Comparison of ENCODE assay signal across 8 mouse cellular contexts in the genomic region with DNA sequence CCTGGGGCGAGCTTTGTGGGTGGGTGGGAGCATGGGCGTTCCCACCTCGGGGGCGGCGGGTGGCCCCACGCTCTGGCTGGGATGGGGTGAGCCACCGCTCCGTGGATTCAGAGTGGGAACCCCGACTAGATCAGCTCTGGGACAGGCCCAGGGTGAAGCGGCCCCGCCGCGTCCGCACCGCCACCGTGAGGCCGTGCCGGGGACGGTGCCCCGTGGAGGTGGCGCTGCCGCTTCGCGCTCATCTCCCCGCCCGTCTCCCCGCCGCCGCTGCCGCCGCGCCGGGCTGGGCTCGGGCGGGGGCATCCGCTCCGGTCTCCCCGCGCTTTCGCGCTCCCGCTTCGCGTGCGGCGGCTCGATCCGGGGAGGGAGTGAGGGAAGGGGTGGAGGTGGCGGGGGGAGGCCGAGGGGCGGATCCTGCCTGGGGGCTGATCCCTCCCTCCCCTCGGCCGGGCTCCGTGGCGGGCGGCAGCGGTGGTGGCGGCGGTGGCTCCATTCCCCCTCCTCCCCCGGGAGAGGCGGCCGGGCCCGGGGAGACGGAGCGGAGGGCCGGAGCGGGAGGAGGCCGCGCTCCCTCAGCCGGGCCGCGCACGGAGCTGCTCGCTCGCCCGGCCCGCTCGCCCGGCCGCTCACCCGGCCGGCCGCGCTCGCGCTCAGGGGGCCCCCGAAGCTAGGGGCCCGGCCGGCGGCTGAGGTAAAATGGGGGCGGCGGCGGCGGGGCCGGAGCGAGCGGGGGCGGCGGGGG. TPM values are rescaled to one million over a fixed set of nuclear protein-coding genes. Genes with fewer than 3 reads are reported as not detected.
DNase-seq lines count a peak whose midpoint lies in the region; ATAC-seq and TF ChIP-seq lines count a peak whose summit lies in the region.

TSS of gene Brpf3 (plus strand) at position 420 of the 742 bp plus-strand sequence.

- H3K4me3 ChIP-seq in lung, embryonic 15.5 days: peak within 1 kb of the TSS; percentile 89
- peak within 1 kb of the TSS; percentile 97 for H3K4me3 ChIP-seq in olfactory bulb, adult 2 months (ENCODE audit: insufficient read depth, low read depth, low read length)
- H3K4me3 ChIP-seq in thymus, adult 2 months (ENCODE audit: control insufficient read depth, insufficient read depth, low read length): peak within 1 kb of the TSS; percentile 59

- TF ChIP-seq CTCF in olfactory bulb, adult 2 months (IDR thresholded peaks at IDR 0.05; ENCODE audit: insufficient read depth, low read depth, low read length): no peak; the same call in 1 of the 2 replicates
- TF ChIP-seq CTCF in thymus, adult 2 months (IDR thresholded peaks at IDR 0.05; ENCODE audit: borderline replicate concordance, control insufficient read depth, extremely low read depth, insufficient read depth, low read length, poor library complexity): no peak

- H3K9me3 ChIP-seq in lung, embryonic 15.5 days: no peaks in the 10 kb centered on the region

- peak; percentile 65; the same call in 1 of the 2 replicates for TF ChIP-seq POLR2A in olfactory bulb, adult 2 months (IDR thresholded peaks at IDR 0.05; ENCODE audit: insufficient read depth, low read depth, low read length)
- peak; percentile 73 for TF ChIP-seq POLR2A in thymus, adult 2 months (IDR thresholded peaks at IDR 0.05; ENCODE audit: control insufficient read depth, extremely low read depth, insufficient read depth, low read length, poor library complexity)

- DNase-seq in ES-CJ7 (ENCODE audit: low read depth, low spot score): peak; percentile 43
- peak; percentile 79 for DNase-seq in cerebellum, adult 8-10 months
- peak; percentile 53 for DNase-seq in forelimb bud, embryonic 11.5 days (ENCODE audit: low read depth, low spot score)
- DNase-seq in heart, postnatal 4 days: peak; percentile 85
- peak; percentile 30 to 61 for DNase-seq in layer of hippocampus, adult 8-10 months (ENCODE audit: low spot score in 2 of 2)
- peak; percentile 83 for DNase-seq in thymus, adult 2 months

- WGBS in lung, embryonic 15.5 days: under 1% methylated on average over 42 of the region's 99 CpGs
- WGBS in olfactory bulb, adult 2 months: under 1% methylated on average over 92 of the region's 99 CpGs
- 1% methylated on average over 98 of the region's 99 CpGs for WGBS in thymus, adult 2 months

- peaks cover 29% of the 10 kb centered on the region for H3K4me1 ChIP-seq in lung, embryonic 15.5 days
- peaks cover 14% of the 10 kb centered on the region for H3K4me1 ChIP-seq in olfactory bulb, adult 2 months (ENCODE audit: control insufficient read depth, insufficient read depth, low read length)
- H3K4me1 ChIP-seq in thymus, adult 2 months (replicated peaks; ENCODE audit: control insufficient read depth, insufficient read depth, low read length): peaks cover 8% of the 10 kb centered on the region

- H3K27me3 ChIP-seq in lung, embryonic 15.5 days: no peaks in the 10 kb centered on the region
- H3K27me3 ChIP-seq in thymus, adult 2 months (ENCODE audit: control insufficient read depth, insufficient read depth, low read length): no peaks in the 10 kb centered on the region

- H3K27ac ChIP-seq in lung, embryonic 15.5 days: peak within 1 kb of the TSS; percentile 98
- H3K27ac ChIP-seq in olfactory bulb, adult 2 months (ENCODE audit: insufficient read depth, low read depth, low read length): peak within 1 kb of the TSS; percentile 94
- peak within 1 kb of the TSS; percentile 3; the same call in 1 of the 2 replicates for H3K27ac ChIP-seq in thymus, adult 2 months (ENCODE audit: control insufficient read depth, insufficient read depth, low read length)

- H3K9ac ChIP-seq in lung, embryonic 15.5 days: peak within 1 kb of the TSS; percentile 99

- peaks cover 2% of the 10 kb centered on the region for H3K36me3 ChIP-seq in lung, embryonic 15.5 days
- H3K36me3 ChIP-seq in thymus, adult 2 months (ENCODE audit: control insufficient read depth, insufficient read depth, low read length): no peaks in the 10 kb centered on the region

- ATAC-seq in lung, embryonic 15.5 days (ENCODE audit: borderline replicate concordance, extremely low read depth, low FRiP score, low TSS enrichment): peak; percentile 82

- H3K4me2 ChIP-seq in lung, embryonic 15.5 days: peak within 1 kb of the TSS; percentile 96

RNA-seq across cellular contexts. Expression of gene Brpf3, which starts in this region (rescaled TPM):
- total RNA-seq in heart, postnatal 4 days (2021): 10 to 100 TPM; 22.8 to 25.9 TPM
- 10 to 100 TPM; 39.8 to 56.2 (median 50.5) TPM for total RNA-seq in layer of hippocampus, adult 8-10 months (2022)
- 10.3 and 12.9 TPM in 2 replicates for polyA plus RNA-seq in lung, embryonic 15.5 days (2015; fragmentation: Nextera tagmentation; extraction: Ambion mirVana)
- not detected in 2 replicates for polyA plus RNA-seq in olfactory bulb, adult 2 months (2012; ENCODE audit: insufficient read depth, insufficient read length, low replicate concordance, missing spikeins)
- 63.1 and 64.8 TPM in 2 replicates for polyA plus RNA-seq in thymus, adult 2 months (2012; rRNA removed)

Comparison
In these comparisons a context has a peak if more than half of its experiments do, and no peak if none do; other contexts are left out.
1. Peak in every context shown above with its lines: DNase-seq, ATAC-seq, H3K4me3 ChIP-seq and H3K27ac ChIP-seq.
2. RNA of gene Brpf3 (polyA plus RNA-seq): 63.1 to 64.8 TPM in thymus, adult 2 months and 10.3 to 12.9 TPM in lung, embryonic 15.5 days; not detected in olfactory bulb, adult 2 months; every median in the first group is over 10 times any median in the second.
3. H3K27ac ChIP-seq: peak in every context shown above with its lines; median percentile 98 in lung, embryonic 15.5 days; 94 in olfactory bulb, adult 2 months; 3 in thymus, adult 2 months.